In genomic region chr19:56077491-56077890, GRCm38 (mm10) we compare ENCODE assay signal across 15 mouse cellular contexts.
DNase-seq lines count a peak whose midpoint lies in the region.
"Had no signal": no experiment of that assay in that cellular context is flagged by ENCODE, and none has a peak within 500 bp of the region (broad histone marks: within the 10 kb centered on the region; RNA-seq: fewer than 3 reads in every experiment).

No protein-coding gene starts in this region.

- DNase-seq in 3T3-L1 (ENCODE audit: low read depth, low spot score): peak; percentile 72
- peak; percentile 87 for DNase-seq in Muller cell, postnatal 12 days (ENCODE audit: inconsistent ontology term)
- peak; percentile 21 for DNase-seq in brain, adult 2 months (ENCODE audit: low read depth, low spot score)
- DNase-seq in thymus, postnatal 25 days: no peak
- no peak for DNase-seq in c-Kit-positive CD71-positive TER-119-positive erythroid progenitor cells, embryonic 14.5 days (ENCODE audit: low spot score)
- no peak for DNase-seq in adrenal gland, postnatal 14 days
- DNase-seq: adrenal gland, adult 8-10 months; adrenal gland, postnatal 25 days; B cell, adult 2 months; cerebellum, adult 11 months; cerebellum, adult 18-20 months; cerebellum, adult 8-10 months; cerebellum, adult 9-11 months; cerebellum, postnatal 14 days; cerebellum, postnatal 36 days had no signal

Comparison
In these comparisons a context has a peak if more than half of its experiments do, and no peak if none do; other contexts are left out.
1. DNase-seq: peak in 3T3-L1 (single experiment), Muller cell, postnatal 12 days (single experiment) and brain, adult 2 months (single experiment); none in thymus, postnatal 25 days (single experiment), c-Kit-positive CD71-positive TER-119-positive erythroid progenitor cells, embryonic 14.5 days (single experiment) and adrenal gland, postnatal 14 days (single experiment).